Mouse (Mus musculus): ENCODE measurements at regions not wholly inside any gene's neighbourhood (a gene's known extent, or its start where the extent isn't known, plus 50 kb on each side); places are given as distances from the start of the nearest gene placed in this dataset.

DNA sequence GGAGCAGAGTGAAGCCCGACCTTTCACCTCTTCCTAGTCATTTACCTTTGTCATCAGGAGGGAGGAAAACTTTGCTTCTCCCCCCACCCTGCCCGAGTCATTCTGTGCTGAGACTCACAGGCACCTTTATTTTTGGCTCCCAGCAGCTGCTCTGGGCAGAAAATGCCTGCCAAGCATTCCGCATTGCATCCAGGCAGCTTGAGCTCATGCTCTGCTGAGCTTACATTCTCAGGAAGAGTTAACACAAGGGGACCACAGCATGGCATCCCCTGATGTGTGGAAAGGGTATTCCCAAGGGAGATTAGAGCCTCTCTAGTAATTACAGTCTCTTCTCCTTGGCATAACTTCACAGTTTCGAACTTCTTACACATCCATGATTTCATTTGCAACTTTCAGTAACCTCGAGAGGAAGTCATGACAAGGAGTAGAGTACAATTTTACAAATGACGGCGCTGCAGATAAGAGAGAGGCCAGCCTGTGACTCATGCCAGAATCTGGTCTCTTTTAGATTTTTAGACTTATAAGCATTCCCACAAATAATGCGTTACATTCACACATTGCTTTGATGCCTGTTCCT lies 370.3 kb downstream of the Gpam start:
- no peak overlapping the region for H3K4me2 ChIP-seq
- WGBS: 57% methylated on average over 8 of the region's 8 CpGs
- no peaks in the 10 kb centered on the region for H3K9me3 ChIP-seq
- H3K4me1 ChIP-seq: no peaks in the 10 kb centered on the region
- H3K9ac ChIP-seq: no peak overlapping the region
- H3K27ac ChIP-seq: no peak overlapping the region
- no peaks in the 10 kb centered on the region for H3K36me3 ChIP-seq
- no peak overlapping the region for H3K4me3 ChIP-seq
- no peaks in the 10 kb centered on the region for H3K27me3 ChIP-seq
- ATAC-seq (ENCODE audit: insufficient number of reproducible peaks, low FRiP score, low TSS enrichment, low read depth): no peak

DNA sequence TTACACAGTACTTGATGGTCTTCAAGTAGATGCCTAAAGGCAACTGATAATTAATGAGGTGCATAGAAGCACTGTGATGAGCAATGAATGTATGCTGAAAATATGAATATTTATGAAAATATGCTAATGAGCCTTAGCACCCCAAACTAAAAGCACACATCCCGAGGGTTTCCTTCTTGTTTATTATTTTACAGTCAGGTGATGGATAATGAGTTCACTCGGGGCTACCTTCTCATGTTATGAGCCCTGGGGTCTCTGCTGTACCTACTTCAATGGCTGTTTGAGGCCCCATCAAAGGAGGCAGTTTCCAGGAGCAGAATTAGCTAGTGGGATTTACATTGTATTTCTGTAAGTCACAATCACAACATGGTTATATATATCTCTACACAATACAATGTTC lies 371.6 kb downstream of the Gpam start:
- Histone ChIP-seq H3K36me3 (no peaks in the 10 kb centered on the region), H3K4me2 (no peak overlapping the region), H3K9ac (no peak overlapping the region), H3K27ac (no peak overlapping the region), H3K9me3 (no peaks in the 10 kb centered on the region), H3K27me3 (no peaks in the 10 kb centered on the region), H3K4me3 (no peak overlapping the region), H3K4me1 (no peaks in the 10 kb centered on the region)
- 51% methylated on average over 2 of the region's 2 CpGs for WGBS
- no peak for ATAC-seq (ENCODE audit: insufficient number of reproducible peaks, low FRiP score, low TSS enrichment, low read depth)

DNA sequence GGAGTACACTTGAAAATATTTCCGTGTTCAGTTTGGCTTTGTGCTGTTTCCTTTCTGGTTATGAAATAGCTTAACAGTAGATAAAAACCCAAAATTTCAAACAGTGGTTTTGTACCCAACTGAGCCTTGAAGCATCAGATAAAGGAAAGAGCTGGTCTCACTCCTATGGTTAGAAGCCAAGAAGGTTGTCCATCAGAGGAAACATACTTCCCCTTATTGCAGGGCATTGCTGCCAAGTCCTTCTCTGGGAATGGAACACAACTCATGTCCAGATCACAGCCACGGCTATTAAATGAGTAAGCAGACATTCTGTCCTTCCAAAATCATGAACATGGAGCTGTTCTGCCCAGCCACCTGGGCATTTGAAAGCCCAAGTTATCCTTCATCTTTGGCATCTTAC lies 393.1 kb downstream of the Gpam start:
- Histone ChIP-seq H3K9ac (no peak overlapping the region), H3K36me3 (no peaks in the 10 kb centered on the region), H3K27ac (no peak overlapping the region), H3K4me2 (no peak overlapping the region), H3K4me1 (no peaks in the 10 kb centered on the region), H3K9me3 (no peaks in the 10 kb centered on the region), H3K27me3 (no peaks in the 10 kb centered on the region), H3K4me3 (no peak overlapping the region)
- 77% methylated on average over 2 of the region's 2 CpGs for WGBS
- no peak for ATAC-seq (ENCODE audit: insufficient number of reproducible peaks, low FRiP score, low TSS enrichment, low read depth)

DNA sequence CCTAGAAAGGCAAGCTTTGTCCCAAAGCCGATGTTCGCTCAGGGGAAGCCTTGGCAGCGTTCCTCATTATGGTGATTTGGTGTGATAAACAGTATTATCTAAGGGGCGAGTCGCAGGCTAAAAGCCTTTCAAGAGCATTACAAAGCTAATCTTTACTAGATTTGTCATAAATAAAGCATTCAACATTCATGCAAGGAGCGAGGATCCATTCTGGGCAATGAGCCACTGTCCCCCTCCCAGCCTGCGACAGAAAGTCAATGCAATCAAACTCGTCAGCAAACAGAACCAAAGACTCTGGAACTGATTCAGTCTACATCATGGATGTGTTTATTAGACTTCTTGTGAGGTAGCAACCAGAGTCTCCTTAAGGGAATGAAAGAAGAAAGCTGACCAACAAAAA lies 395.3 kb downstream of the Gpam start:
- no peaks in the 10 kb centered on the region for H3K36me3 ChIP-seq
- 67% methylated on average over 8 of the region's 8 CpGs for WGBS
- ATAC-seq (ENCODE audit: insufficient number of reproducible peaks, low FRiP score, low TSS enrichment, low read depth): no peak
- no peak overlapping the region for H3K9ac ChIP-seq
- no peaks in the 10 kb centered on the region for H3K9me3 ChIP-seq
- H3K27ac ChIP-seq: no peak overlapping the region
- no peak overlapping the region for H3K4me2 ChIP-seq
- no peak overlapping the region for H3K4me3 ChIP-seq
- H3K27me3 ChIP-seq: no peaks in the 10 kb centered on the region
- no peaks in the 10 kb centered on the region for H3K4me1 ChIP-seq

DNA sequence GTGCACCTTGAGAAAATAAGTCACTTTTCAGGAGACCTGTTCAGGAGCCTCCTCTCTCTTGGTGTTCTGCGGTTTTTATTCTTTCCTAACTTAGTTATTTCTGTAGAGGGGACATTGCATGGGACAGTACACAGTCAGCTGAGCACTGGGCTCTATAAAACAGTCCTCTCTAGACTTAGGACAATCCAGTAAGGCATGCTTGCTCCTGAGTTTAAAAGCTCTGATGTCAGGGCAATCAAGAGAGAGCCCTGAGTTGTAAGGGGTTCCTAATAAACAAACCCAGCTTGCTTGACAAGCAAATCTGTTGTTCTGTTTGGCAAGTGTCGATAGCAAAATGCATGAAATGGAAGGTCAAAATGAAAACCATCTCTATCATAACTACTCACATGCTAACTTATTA lies 395.7 kb downstream of the Gpam start:
- ATAC-seq (ENCODE audit: insufficient number of reproducible peaks, low FRiP score, low TSS enrichment, low read depth): no peak
- H3K27ac ChIP-seq: no peak overlapping the region
- H3K27me3 ChIP-seq: no peaks in the 10 kb centered on the region
- WGBS: 80% methylated on average over 2 of the region's 2 CpGs
- H3K4me1 ChIP-seq: no peaks in the 10 kb centered on the region
- no peak overlapping the region for H3K9ac ChIP-seq
- no peak overlapping the region for H3K4me3 ChIP-seq
- no peaks in the 10 kb centered on the region for H3K9me3 ChIP-seq
- no peaks in the 10 kb centered on the region for H3K36me3 ChIP-seq
- H3K4me2 ChIP-seq: no peak overlapping the region

DNA sequence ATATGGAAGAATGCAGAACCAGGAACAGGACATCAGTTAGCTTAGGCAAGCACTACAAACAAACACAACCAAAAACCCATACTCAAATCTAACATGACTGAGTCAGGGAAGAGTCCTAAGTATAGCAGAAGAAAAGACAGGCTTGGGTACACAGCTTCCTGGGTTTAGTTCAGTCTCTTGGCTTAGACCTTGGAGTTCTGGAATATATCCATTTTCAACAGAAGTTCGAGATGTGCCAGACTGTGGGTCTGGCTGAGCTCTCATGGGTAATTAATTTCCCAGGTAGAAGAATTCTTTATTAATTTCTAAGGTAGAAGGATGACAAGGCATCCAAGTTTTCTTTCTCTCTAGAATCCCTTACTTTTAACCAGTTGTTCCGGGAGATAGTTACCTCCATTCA lies 396.2 kb downstream of the Gpam start:
- 79% methylated on average over 2 of the region's 2 CpGs for WGBS
- no peak overlapping the region for H3K27ac ChIP-seq
- no peaks in the 10 kb centered on the region for H3K4me1 ChIP-seq
- no peaks in the 10 kb centered on the region for H3K36me3 ChIP-seq
- no peak overlapping the region for H3K4me3 ChIP-seq
- ATAC-seq (ENCODE audit: insufficient number of reproducible peaks, low FRiP score, low TSS enrichment, low read depth): no peak
- H3K9me3 ChIP-seq: no peaks in the 10 kb centered on the region
- no peaks in the 10 kb centered on the region for H3K27me3 ChIP-seq
- H3K9ac ChIP-seq: no peak overlapping the region
- no peak overlapping the region for H3K4me2 ChIP-seq

DNA sequence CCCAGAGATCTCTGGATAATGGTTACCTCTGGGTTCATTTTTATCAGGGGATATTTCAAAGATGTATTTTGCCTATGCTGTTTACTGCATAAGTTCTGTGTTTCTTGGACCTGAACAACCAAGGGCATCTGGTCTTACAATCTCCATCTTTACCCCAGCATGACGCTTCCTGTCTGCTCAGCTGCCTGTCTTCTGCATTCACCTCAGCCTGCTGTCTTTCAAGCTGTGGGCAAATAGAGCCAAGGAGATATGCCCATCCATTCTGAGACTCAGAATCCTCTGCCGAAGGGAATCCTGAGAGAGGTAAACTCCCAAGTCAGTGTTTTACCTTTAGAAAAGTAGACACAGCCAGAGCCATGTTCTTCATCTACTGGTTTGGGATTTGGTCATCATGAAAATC lies 396.7 kb downstream of the Gpam start:
- Histone ChIP-seq H3K4me3 (no peak overlapping the region), H3K27me3 (no peaks in the 10 kb centered on the region), H3K9ac (no peak overlapping the region), H3K4me1 (no peaks in the 10 kb centered on the region), H3K27ac (no peak overlapping the region), H3K4me2 (no peak overlapping the region), H3K9me3 (no peaks in the 10 kb centered on the region), H3K36me3 (no peaks in the 10 kb centered on the region)
- 88% methylated on average over 2 of the region's 2 CpGs for WGBS
- no peak for ATAC-seq (ENCODE audit: insufficient number of reproducible peaks, low FRiP score, low TSS enrichment, low read depth)

DNA sequence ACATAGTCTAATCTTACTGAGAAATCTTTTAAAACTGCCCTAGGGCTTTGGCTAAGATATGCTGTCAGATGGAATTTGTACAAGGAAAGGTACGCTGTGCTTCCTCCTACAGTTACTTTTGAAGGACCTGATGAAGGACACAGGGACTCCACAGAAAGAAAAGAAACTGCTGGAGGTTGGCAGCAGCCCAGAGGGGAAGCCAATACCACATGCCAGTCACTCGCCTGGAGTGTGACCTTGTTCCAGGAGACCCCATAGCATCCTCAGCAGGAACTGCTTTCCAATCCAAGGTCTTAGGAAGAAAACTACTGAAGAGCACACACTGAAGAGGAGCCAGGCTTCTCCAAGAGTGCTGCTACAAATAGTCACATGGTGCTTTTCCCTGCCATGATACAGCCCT lies 404.9 kb downstream of the Gpam start:
- ATAC-seq (ENCODE audit: insufficient number of reproducible peaks, low FRiP score, low TSS enrichment, low read depth): no peak
- WGBS: 40% methylated on average over 2 of the region's 2 CpGs

DNA sequence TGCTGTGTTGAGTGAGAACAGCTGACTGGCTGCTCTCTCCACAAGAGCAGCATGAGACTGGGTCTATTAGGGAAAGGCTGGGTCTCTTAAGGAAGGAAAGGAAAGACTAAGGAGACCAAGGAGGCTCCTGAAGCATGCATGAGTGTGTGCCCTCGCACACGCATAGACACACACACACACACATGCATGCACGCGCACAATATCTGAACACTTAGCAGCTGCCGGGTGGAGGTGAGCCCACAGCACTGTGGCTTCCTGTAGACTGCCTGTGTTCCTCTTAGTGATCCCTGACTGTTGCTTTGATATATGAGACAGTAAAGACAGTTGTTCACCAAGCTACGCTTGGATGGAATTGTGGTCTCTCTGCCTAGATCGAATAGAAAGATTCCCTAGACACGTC lies 429.6 kb downstream of the Gpam start:
- Histone ChIP-seq H3K4me1 (no peaks in the 10 kb centered on the region), H3K27me3 (no peaks in the 10 kb centered on the region), H3K9me3 (no peaks in the 10 kb centered on the region), H3K4me3 (no peak overlapping the region), H3K9ac (no peak overlapping the region), H3K36me3 (no peaks in the 10 kb centered on the region), H3K27ac (no peak overlapping the region), H3K4me2 (no peak overlapping the region)
- ATAC-seq (ENCODE audit: insufficient number of reproducible peaks, low FRiP score, low TSS enrichment, low read depth): no peak
- WGBS: 86% methylated on average over 8 of the region's 8 CpGs

More for the DNA sequence above, 404.9 kb downstream of the Gpam start:
- Histone ChIP-seq H3K4me1 (no peaks in the 10 kb centered on the region), H3K4me3 (no peak overlapping the region), H3K36me3 (no peaks in the 10 kb centered on the region), H3K27me3 (no peaks in the 10 kb centered on the region), H3K27ac (no peak overlapping the region), H3K9me3 (no peaks in the 10 kb centered on the region), H3K4me2 (no peak overlapping the region), H3K9ac (no peak overlapping the region)

DNA sequence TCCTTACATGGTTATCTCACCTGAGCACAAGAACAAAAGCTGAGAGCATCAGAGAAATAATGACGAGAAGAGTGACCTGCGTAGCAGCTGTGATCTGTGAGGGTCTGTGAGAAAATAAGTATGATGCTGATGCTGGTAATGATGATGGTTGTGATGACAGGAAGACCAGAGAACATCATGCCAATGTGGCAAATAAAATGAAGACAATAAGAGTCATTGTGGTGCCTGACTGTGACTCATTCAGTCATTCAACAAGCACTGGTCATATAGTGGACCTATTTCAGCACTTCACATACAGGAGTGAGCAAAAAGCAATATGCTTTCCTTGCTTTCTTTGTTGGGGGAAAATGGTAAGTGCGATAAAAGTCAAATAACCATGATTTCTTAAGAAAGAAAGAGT lies 433.3 kb downstream of the Gpam start:
- H3K36me3 ChIP-seq: no peaks in the 10 kb centered on the region
- no peak overlapping the region for H3K4me2 ChIP-seq
- no peak overlapping the region for H3K4me3 ChIP-seq
- no peaks in the 10 kb centered on the region for H3K4me1 ChIP-seq
- H3K9me3 ChIP-seq: no peaks in the 10 kb centered on the region
- H3K9ac ChIP-seq: no peak overlapping the region
- H3K27ac ChIP-seq: no peak overlapping the region
- WGBS: 91% methylated on average over 3 of the region's 3 CpGs
- no peak for ATAC-seq (ENCODE audit: insufficient number of reproducible peaks, low FRiP score, low TSS enrichment, low read depth)
- no peaks in the 10 kb centered on the region for H3K27me3 ChIP-seq

DNA sequence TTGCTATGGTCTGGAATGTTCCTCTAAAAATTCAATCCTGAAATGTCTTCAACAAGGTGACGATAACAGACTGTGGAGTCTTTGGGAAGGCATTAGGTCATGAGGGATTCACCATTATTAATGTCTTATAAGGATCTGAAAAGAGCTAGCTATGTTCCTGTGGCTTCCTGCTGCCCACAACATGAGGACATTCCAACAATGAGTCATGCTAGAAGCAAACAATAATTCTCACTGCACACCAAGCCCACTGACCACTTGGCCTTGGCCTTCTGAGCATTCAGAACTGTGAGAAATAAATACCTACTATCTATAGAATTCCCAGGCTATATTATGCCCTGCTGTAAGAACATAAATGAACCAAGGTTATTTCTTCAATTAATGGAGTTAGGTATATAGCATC lies 433.9 kb downstream of the Gpam start:
- Histone ChIP-seq H3K4me1 (no peaks in the 10 kb centered on the region), H3K4me2 (no peak overlapping the region)

DNA sequence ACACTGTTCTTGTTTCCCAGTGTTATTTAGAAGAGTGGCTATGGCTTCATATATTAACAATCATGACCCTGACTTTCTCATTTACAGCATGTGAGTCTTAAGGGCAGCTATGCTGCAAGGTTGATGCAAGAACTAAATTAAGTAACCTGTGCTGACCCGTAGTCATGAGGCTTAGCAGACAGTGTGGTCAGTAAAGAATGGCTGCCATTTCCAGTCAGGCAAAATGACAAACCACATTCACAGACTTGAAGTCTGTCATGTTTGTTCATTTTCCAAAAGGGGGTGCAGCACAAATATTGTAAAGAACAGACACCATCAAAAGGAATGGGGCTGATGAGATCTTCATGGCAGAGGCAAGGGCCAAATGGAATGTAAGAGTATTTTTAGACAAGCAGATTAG lies 435.2 kb downstream of the Gpam start:
- Histone ChIP-seq H3K9ac (no peak overlapping the region), H3K4me1 (no peaks in the 10 kb centered on the region), H3K4me2 (no peak overlapping the region), H3K27me3 (no peaks in the 10 kb centered on the region), H3K4me3 (no peak overlapping the region), H3K36me3 (no peaks in the 10 kb centered on the region), H3K27ac (no peak overlapping the region), H3K9me3 (no peaks in the 10 kb centered on the region)
- no peak for ATAC-seq (ENCODE audit: insufficient number of reproducible peaks, low FRiP score, low TSS enrichment, low read depth)
- WGBS: 79% methylated on average over 1 of the region's 1 CpGs

More for the DNA sequence above, 433.9 kb downstream of the Gpam start:
- no peak overlapping the region for H3K27ac ChIP-seq
- H3K4me3 ChIP-seq: no peak overlapping the region
- no peaks in the 10 kb centered on the region for H3K36me3 ChIP-seq
- ATAC-seq (ENCODE audit: insufficient number of reproducible peaks, low FRiP score, low TSS enrichment, low read depth): no peak
- H3K27me3 ChIP-seq: no peaks in the 10 kb centered on the region
- H3K9me3 ChIP-seq: no peaks in the 10 kb centered on the region
- no peak overlapping the region for H3K9ac ChIP-seq
- 85% methylated on average over 1 of the region's 1 CpGs for WGBS

DNA sequence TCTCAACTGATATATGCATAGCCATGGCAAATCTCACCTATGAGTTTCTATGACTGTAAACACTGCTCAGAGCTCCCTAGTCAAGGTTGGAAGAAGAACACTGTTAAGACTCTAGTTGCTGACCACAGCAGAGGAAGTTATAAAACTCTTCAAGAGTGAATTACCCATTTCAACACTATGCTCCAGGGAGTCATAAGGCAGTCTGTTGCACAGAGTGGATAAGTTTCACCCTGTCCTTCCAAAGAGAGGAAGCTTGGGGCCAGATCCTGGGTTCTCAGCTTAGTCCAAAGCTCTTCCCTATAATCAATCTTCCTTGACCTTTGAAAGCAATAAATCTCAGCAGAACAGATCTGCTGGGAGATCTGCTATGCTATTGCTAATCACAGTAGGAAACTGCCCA lies 438.4 kb downstream of the Gpam start:
- no peak overlapping the region for H3K9ac ChIP-seq
- no peaks in the 10 kb centered on the region for H3K9me3 ChIP-seq
- no peak overlapping the region for H3K27ac ChIP-seq
- H3K27me3 ChIP-seq: no peaks in the 10 kb centered on the region
- H3K4me3 ChIP-seq: no peak overlapping the region
- no peaks in the 10 kb centered on the region for H3K36me3 ChIP-seq
- H3K4me1 ChIP-seq: no peaks in the 10 kb centered on the region
- ATAC-seq (ENCODE audit: insufficient number of reproducible peaks, low FRiP score, low TSS enrichment, low read depth): no peak
- no peak overlapping the region for H3K4me2 ChIP-seq
